ENCODE assay signal across 26 mouse cellular contexts in genomic region chr19:42198026-42198425, GRCm38 (mm10). TPM values are rescaled to one million over a fixed set of nuclear protein-coding genes. Genes with fewer than 3 reads are reported as not detected.
A peak's percentile ranks its signal among the peaks of the same experiment; 100 is the strongest.
DNase-seq lines count a peak whose midpoint lies in the region; ATAC-seq lines count a peak whose summit lies in the region.
"Had no signal": no experiment of that assay in that cellular context is flagged by ENCODE, and none has a peak within 500 bp of the region (broad histone marks: within the 10 kb centered on the region; RNA-seq: fewer than 3 reads in every experiment).

No protein-coding gene starts in this region.

- H3K4me3 ChIP-seq in forebrain, embryonic 11.5 days (ENCODE audit: low read depth, low read length), result no peak overlapping the region
- H3K4me3 ChIP-seq: embryonic facial prominence, embryonic 15.5 days; erythroblast, embryonic 14.5 days; forebrain, embryonic 10.5 days; forebrain, embryonic 15.5 days; heart, adult 2 months; heart, embryonic 15.5 days; hindbrain, embryonic 13.5 days had no signal

- peak; percentile 54 for DNase-seq in adrenal gland, postnatal 14 days
- no peak for DNase-seq in adrenal gland, adult 8-10 months
- DNase-seq in retina, embryonic 14.5 days (ENCODE audit: low spot score), result peak; percentile 51
- no peak for DNase-seq in retina, postnatal 1 day
- peak; percentile 39 for DNase-seq in ES-CJ7 (ENCODE audit: low read depth, low spot score)
- peak; percentile 26 for DNase-seq in adrenal gland, postnatal 25 days
- DNase-seq in forebrain, embryonic 11.5 days (ENCODE audit: low spot score), result no peak
- DNase-seq: cerebellum, adult 2 months; cerebellum, postnatal 10 days; embryo, embryonic 11 days; gastrocnemius, postnatal 10 days; heart, adult 2 months; heart, postnatal 14 days; kidney, adult 11 months had no signal

- H3K27me3 ChIP-seq in forebrain, embryonic 11.5 days (ENCODE audit: control insufficient read depth, insufficient read depth, low read length), result peaks cover 42% of the 10 kb centered on the region

- no peak overlapping the region for H3K27ac ChIP-seq in forebrain, embryonic 11.5 days (ENCODE audit: low read depth, low read length)
- H3K27ac ChIP-seq: embryonic facial prominence, embryonic 15.5 days; forebrain, embryonic 10.5 days; forebrain, embryonic 15.5 days; heart, adult 2 months; heart, embryonic 15.5 days; hindbrain, embryonic 13.5 days; hindbrain, postnatal 0 days had no signal

- H3K4me2 ChIP-seq in forebrain, embryonic 11.5 days (ENCODE audit: low read depth, low read length, severe bottlenecking), result no peak overlapping the region
- H3K4me2 ChIP-seq: embryonic facial prominence, embryonic 15.5 days; forebrain, embryonic 15.5 days; heart, embryonic 11.5 days; heart, embryonic 15.5 days; hindbrain, embryonic 13.5 days had no signal

- no peak for ATAC-seq in megakaryocyte, adult 5-6 weeks (ENCODE audit: poor library complexity, severe bottlenecking)
- no peak for ATAC-seq in forebrain, embryonic 11.5 days (replicated peaks; ENCODE audit: low FRiP score)
- ATAC-seq: forebrain, embryonic 15.5 days; hindbrain, postnatal 0 days; Patski had no signal

- peaks cover 6% of the 10 kb centered on the region; the same call in 1 of the 2 replicates for H3K4me1 ChIP-seq in forebrain, embryonic 11.5 days (replicated peaks; ENCODE audit: control insufficient read depth, insufficient read depth, low read length)

- no peak overlapping the region for H3K9ac ChIP-seq in forebrain, embryonic 11.5 days (ENCODE audit: low read length)
- H3K9ac ChIP-seq: embryonic facial prominence, embryonic 15.5 days; forebrain, embryonic 15.5 days; heart, embryonic 15.5 days; hindbrain, embryonic 13.5 days had no signal

- no peaks in the 10 kb centered on the region for H3K36me3 ChIP-seq in forebrain, embryonic 11.5 days (ENCODE audit: control insufficient read depth, insufficient read depth, low read length)
- H3K36me3 ChIP-seq: forebrain, embryonic 10.5 days; forebrain, embryonic 15.5 days; heart, embryonic 15.5 days had no signal

- H3K9me3 ChIP-seq in forebrain, embryonic 11.5 days (ENCODE audit: control insufficient read depth, low read length), result no peaks in the 10 kb centered on the region
- H3K9me3 ChIP-seq: embryonic facial prominence, embryonic 15.5 days; forebrain, embryonic 10.5 days; forebrain, embryonic 15.5 days; heart, embryonic 15.5 days; hindbrain, embryonic 13.5 days had no signal

- 49% methylated on average over 11 of the region's 11 CpGs for WGBS in forebrain, embryonic 11.5 days

RNA-seq across cellular contexts. Expression of gene Sfrp5, which starts 4.0 kb away (rescaled TPM):
- total RNA-seq in adrenal gland, postnatal 14 days (2021), result 4.3 and 4.9 TPM in 2 replicates
- total RNA-seq in adrenal gland, adult 8-10 months (2022), result 10 to 100 TPM in 2 of 4 experiments, 1 to 10 TPM in 2; 3.4 to 25.0 (median 13.1) TPM
- total RNA-seq in adrenal gland, postnatal 25 days (2021), result 1.1 and 1.8 TPM in 2 replicates
- total RNA-seq in megakaryocyte, adult 5-6 weeks (2015), result not detected in 2 replicates
- total RNA-seq in megakaryocyte, adult 5-6 weeks (2017), result not detected in 2 replicates
- polyA plus RNA-seq in forebrain, embryonic 11.5 days (2014; fragmentation: Nextera tagmentation; extraction: Ambion mirVana), result 0.09 and 0.19 TPM in 2 replicates
- total RNA-seq: MEL had no signal
- polyA plus RNA-seq: erythroblast, embryonic 14.5 days had no signal

RNA-seq across cellular contexts. Expression of gene Zfyve27, which starts 34.3 kb away (rescaled TPM):
- total RNA-seq in adrenal gland, postnatal 14 days (2021), result 42.7 and 45.0 TPM in 2 replicates
- 10 to 100 TPM; 53.2 to 70.1 (median 61.8) TPM for total RNA-seq in adrenal gland, adult 8-10 months (2022)
- 51.8 and 73.5 TPM in 2 replicates for total RNA-seq in adrenal gland, postnatal 25 days (2021)
- 7.9 and 13.1 TPM in 2 replicates for total RNA-seq in megakaryocyte, adult 5-6 weeks (2015)
- total RNA-seq in megakaryocyte, adult 5-6 weeks (2017), result 21.3 and 26.3 TPM in 2 replicates
- polyA plus RNA-seq in forebrain, embryonic 11.5 days (2014; fragmentation: Nextera tagmentation; extraction: Ambion mirVana), result 22.4 and 23.1 TPM in 2 replicates

RNA-seq across cellular contexts. Expression of gene Golga7b, which starts 49.3 kb away (rescaled TPM):
- total RNA-seq in adrenal gland, postnatal 14 days (2021), result 0.78 and 1.9 TPM in 2 replicates
- total RNA-seq in adrenal gland, adult 8-10 months (2022), result 1 to 10 TPM; 1.2 to 2.1 (median 1.6) TPM
- total RNA-seq in adrenal gland, postnatal 25 days (2021), result 0.86 and 1.2 TPM in 2 replicates
- total RNA-seq in megakaryocyte, adult 5-6 weeks (2015), result not detected in 2 replicates
- not detected in 2 replicates for total RNA-seq in megakaryocyte, adult 5-6 weeks (2017)
- polyA plus RNA-seq in forebrain, embryonic 11.5 days (2014; fragmentation: Nextera tagmentation; extraction: Ambion mirVana), result 2.4 and 3.7 TPM in 2 replicates
- total RNA-seq: hematopoietic stem cell, adult 5-6 weeks had no signal
- polyA plus RNA-seq: erythroblast, embryonic 14.5 days had no signal

RNA-seq across cellular contexts. Expression of gene Marveld1, which starts 50.8 kb away (rescaled TPM):
- total RNA-seq in adrenal gland, postnatal 14 days (2021), result 46.4 and 50.1 TPM in 2 replicates
- total RNA-seq in adrenal gland, adult 8-10 months (2022), result 10 to 100 TPM; 35.2 to 56.5 (median 47.4) TPM
- total RNA-seq in adrenal gland, postnatal 25 days (2021), result 40.4 and 45.0 TPM in 2 replicates
- 5.7 and 6.7 TPM in 2 replicates for total RNA-seq in megakaryocyte, adult 5-6 weeks (2015)
- 7.9 and 9.4 TPM in 2 replicates for total RNA-seq in megakaryocyte, adult 5-6 weeks (2017)
- polyA plus RNA-seq in forebrain, embryonic 11.5 days (2014; fragmentation: Nextera tagmentation; extraction: Ambion mirVana), result 8.7 and 9.7 TPM in 2 replicates

Comparison
In these comparisons a context has a peak if more than half of its experiments do, and no peak if none do; other contexts are left out.
1. DNase-seq: peak in adrenal gland, postnatal 14 days (single experiment), retina, embryonic 14.5 days (single experiment), ES-CJ7 (single experiment) and adrenal gland, postnatal 25 days (single experiment); none in adrenal gland, adult 8-10 months (single experiment), retina, postnatal 1 day (single experiment) and forebrain, embryonic 11.5 days (single experiment).